Mouse (Mus musculus) olfactory bulb, adult 2 months (tissue): Measurements from ENCODE around the gene Col6a3.

Source experiments
- CTCF ChIP-seq: fragments of 200-500 bp; IDR thresholded peaks from 2 replicates; pipeline ENCODE4 v1.5.1; 2012; ENCODE audit warnings: low read depth, mild to moderate bottlenecking, low read length, moderate library complexity; ENCODE audit not compliant: insufficient read depth
- POLR2A ChIP-seq: fragments of 200-500 bp; IDR thresholded peaks from 2 replicates; pipeline ENCODE4 v1.6.1; 2012; ENCODE audit warnings: mild to moderate bottlenecking, low read depth, low read length, moderate library complexity; ENCODE audit not compliant: insufficient read depth

DNA sequence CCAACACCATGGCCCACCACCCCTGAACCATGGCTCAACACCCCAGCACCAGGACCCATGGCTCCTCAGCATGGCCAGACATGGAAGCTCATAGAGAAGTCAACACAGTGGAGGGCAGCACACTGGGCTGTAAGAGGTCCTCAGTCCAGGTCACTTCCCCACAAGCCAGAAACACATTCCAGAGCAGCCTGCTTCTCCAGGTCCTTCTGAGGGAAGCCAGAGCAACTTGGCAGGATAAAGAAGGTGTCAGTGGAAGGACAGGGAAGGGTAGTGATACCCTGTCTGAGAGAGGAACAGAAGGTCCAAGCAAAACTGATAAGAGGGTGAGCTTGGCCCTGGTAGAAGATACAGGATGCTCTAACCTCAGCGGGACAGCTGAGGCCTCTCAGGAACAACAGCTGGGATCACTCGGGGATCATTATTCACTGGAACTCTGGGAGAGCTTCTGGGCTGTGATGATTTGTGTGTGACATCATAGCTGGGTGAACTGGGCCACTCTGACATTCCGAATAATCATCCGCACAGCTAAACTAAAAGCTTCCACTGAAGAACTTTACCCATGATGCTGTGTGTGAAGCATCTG lies 85.6 kb downstream of the Col6a3 start:
- TF ChIP-seq POLR2A (no peak), CTCF (no peak)
